Mouse (Mus musculus): Measurements from ENCODE around the gene Rnf149.

- no peak for TF ChIP-seq POLR2A (IDR thresholded peaks at IDR 0.05; ENCODE audit: borderline replicate concordance, extremely low read depth, insufficient read depth, insufficient read length, poor library complexity, severe bottlenecking)
- no peak for TF ChIP-seq CTCF (IDR thresholded peaks at IDR 0.05; ENCODE audit: borderline replicate concordance, extremely low read depth, insufficient read depth, insufficient read length)
Observed at GRCm38 (mm10) chr1:39590193-39590592, 13.0 kb upstream of the Rnf149 start.
